ENCODE assay signal across 9 mouse cellular contexts in the genomic region with DNA sequence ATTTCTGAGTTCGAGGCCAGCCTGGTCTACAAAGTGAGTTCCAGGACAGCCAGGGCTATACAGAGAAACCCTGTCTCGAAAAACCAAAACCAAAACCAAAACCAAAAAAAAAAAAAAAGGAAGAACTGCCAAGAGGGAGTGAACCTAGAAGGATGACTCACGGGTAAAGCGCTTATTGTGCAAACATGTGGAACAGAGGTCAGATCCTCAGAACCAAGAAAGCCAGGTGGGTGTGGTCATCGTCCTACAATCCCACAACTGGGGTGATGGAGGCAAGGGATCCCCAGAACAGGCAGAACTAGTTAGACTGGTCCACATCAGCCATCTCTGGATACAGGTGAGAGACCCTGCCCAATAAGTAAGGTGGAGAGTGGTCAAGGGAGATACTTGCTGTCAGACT. TPM values are rescaled to one million over a fixed set of nuclear protein-coding genes. Genes with fewer than 3 reads are reported as not detected.
DNase-seq lines count a peak whose midpoint lies in the region; ATAC-seq and TF ChIP-seq lines count a peak whose summit lies in the region.
"Had no signal": no experiment of that assay in that cellular context is flagged by ENCODE, and none has a peak within 500 bp of the region (broad histone marks: within the 10 kb centered on the region; RNA-seq: fewer than 3 reads in every experiment).

No protein-coding gene starts in this region.

- 90% methylated on average over 5 of the region's 5 CpGs for WGBS in hindbrain, embryonic 10.5 days
- 90% methylated on average over 5 of the region's 5 CpGs for WGBS in hindbrain, embryonic 13.5 days
- WGBS in forebrain, embryonic 16.5 days: 96% methylated on average over 5 of the region's 5 CpGs

- H3K27me3 ChIP-seq in hindbrain, embryonic 10.5 days (ENCODE audit: insufficient read depth, poor library complexity, severe bottlenecking): no peaks in the 10 kb centered on the region
- H3K27me3 ChIP-seq in hindbrain, embryonic 13.5 days: no peaks in the 10 kb centered on the region
- H3K27me3 ChIP-seq in C2C12 (ENCODE audit: control insufficient read depth, insufficient read depth, insufficient read length): no peaks in the 10 kb centered on the region
- H3K27me3 ChIP-seq in forebrain, embryonic 16.5 days (replicated peaks; ENCODE audit: control insufficient read depth, insufficient read depth, low read length): no peaks in the 10 kb centered on the region

- H3K79me3 ChIP-seq in C2C12 (ENCODE audit: low read depth): no peaks in the 10 kb centered on the region

- DNase-seq in hindbrain, embryonic 10.5 days (ENCODE audit: low spot score): no peak
- no peak for DNase-seq in thymus, postnatal 36 days
- no peak for DNase-seq in cerebellum, adult 11 months

- H3K36me3 ChIP-seq in hindbrain, embryonic 10.5 days: no peaks in the 10 kb centered on the region
- no peaks in the 10 kb centered on the region for H3K36me3 ChIP-seq in hindbrain, embryonic 13.5 days
- H3K36me3 ChIP-seq in C2C12 (ENCODE audit: control insufficient read depth, insufficient read depth): no peaks in the 10 kb centered on the region
- H3K36me3 ChIP-seq in forebrain, embryonic 16.5 days (ENCODE audit: control insufficient read depth, insufficient read depth): no peaks in the 10 kb centered on the region

- H3K9me3 ChIP-seq in hindbrain, embryonic 10.5 days: no peaks in the 10 kb centered on the region
- no peaks in the 10 kb centered on the region for H3K9me3 ChIP-seq in hindbrain, embryonic 13.5 days
- H3K9me3 ChIP-seq in forebrain, embryonic 16.5 days (ENCODE audit: control insufficient read depth, low read length): no peaks in the 10 kb centered on the region

- no peak overlapping the region for H3K4me3 ChIP-seq in hindbrain, embryonic 10.5 days
- H3K4me3 ChIP-seq in hindbrain, embryonic 13.5 days: no peak overlapping the region
- H3K4me3 ChIP-seq in C2C12 (ENCODE audit: insufficient read depth, poor library complexity, severe bottlenecking): no peak overlapping the region
- H3K4me3 ChIP-seq in forebrain, embryonic 16.5 days (replicated peaks; ENCODE audit: low read length): no peak overlapping the region

- no peak for TF ChIP-seq CTCF in C2C12 (IDR thresholded peaks at IDR 0.05; ENCODE audit: control insufficient read depth, insufficient read depth, insufficient read length)

- 0 out of 2 replicates have a peak overlapping the region, but pooled peaks have one; percentile 64 for H3K27ac ChIP-seq in hindbrain, embryonic 10.5 days
- no peak overlapping the region for H3K27ac ChIP-seq in hindbrain, embryonic 13.5 days
- no peak overlapping the region for H3K27ac ChIP-seq in forebrain, embryonic 16.5 days (ENCODE audit: low read length)

- no peak overlapping the region for H3ac ChIP-seq in C2C12 (ENCODE audit: control insufficient read depth, insufficient read length, low read depth)

- no peak for ATAC-seq in hindbrain, embryonic 13.5 days (ENCODE audit: low FRiP score)
- peak; percentile 88 for ATAC-seq in granulocyte monocyte progenitor cell, adult 5-6 weeks (replicated peaks; ENCODE audit: poor library complexity, severe bottlenecking)
- ATAC-seq in megakaryocyte, adult 5-6 weeks (ENCODE audit: poor library complexity, severe bottlenecking): peak; percentile 87
- no peak for ATAC-seq in forebrain, embryonic 16.5 days

- H3K4me2 ChIP-seq in hindbrain, embryonic 13.5 days: no peak overlapping the region
- H3K4me2 ChIP-seq in forebrain, embryonic 16.5 days (ENCODE audit: low read length): no peak overlapping the region

- no peaks in the 10 kb centered on the region for H3K79me2 ChIP-seq in C2C12 (ENCODE audit: control insufficient read depth, insufficient read depth)

- H3K4me1 ChIP-seq in hindbrain, embryonic 10.5 days (replicated peaks): peaks cover 69% of the 10 kb centered on the region
- peaks cover 33% of the 10 kb centered on the region for H3K4me1 ChIP-seq in hindbrain, embryonic 13.5 days (replicated peaks)
- peaks cover 20% of the 10 kb centered on the region for H3K4me1 ChIP-seq in forebrain, embryonic 16.5 days (replicated peaks; ENCODE audit: control insufficient read depth, insufficient read depth, low read length)

- no peak overlapping the region for H3K9ac ChIP-seq in hindbrain, embryonic 13.5 days
- no peak overlapping the region for H3K9ac ChIP-seq in forebrain, embryonic 16.5 days (replicated peaks; ENCODE audit: low read depth, low read length)

TF ChIP-seq in C2C12, 6 proteins besides CTCF, POLR2A, EP300 and RAD21:
- TF ChIP-seq MYOG (IDR thresholded peaks at IDR 0.05; ENCODE audit: control insufficient read depth, extremely low read depth, insufficient read length) (no peak), FOSL1 (IDR thresholded peaks at IDR 0.05; ENCODE audit: insufficient read depth, low read length, poor library complexity, severe bottlenecking) (peak; percentile 70), CEBPB (IDR thresholded peaks at IDR 0.05; ENCODE audit: low read depth) (peak; percentile 91)

RNA-seq across cellular contexts. Expression of a gene that starts 19.2 kb away (rescaled TPM):
- 65.2 and 68.6 TPM in 2 replicates for polyA plus RNA-seq in hindbrain, embryonic 10.5 days (2016; fragmentation: Nextera tagmentation; extraction: Ambion mirVana)
- polyA plus RNA-seq in hindbrain, embryonic 13.5 days (2015; fragmentation: Nextera tagmentation; extraction: Ambion mirVana): 49.9 and 50.0 TPM in 2 replicates
- 66.4 TPM for polyA plus RNA-seq in C2C12 (2012; fragmentation: generic; extraction: Trizol)
- 5.2 and 17.3 TPM in 2 replicates for total RNA-seq in granulocyte monocyte progenitor cell, adult 5-6 weeks (2014; fragmentation: Nextera tagmentation)
- total RNA-seq in granulocyte monocyte progenitor cell, adult 5-6 weeks (2017): 13.0 and 25.6 TPM in 2 replicates
- total RNA-seq in megakaryocyte, adult 5-6 weeks (2015): 4.3 and 10.3 TPM in 2 replicates
- 3.8 and 14.3 TPM in 2 replicates for total RNA-seq in megakaryocyte, adult 5-6 weeks (2017)
- polyA plus RNA-seq in forebrain, embryonic 16.5 days (2015; fragmentation: Nextera tagmentation; extraction: Ambion mirVana): 56.7 and 58.5 TPM in 2 replicates

RNA-seq across cellular contexts. Expression of a gene that starts 36.0 kb away (rescaled TPM):
- 1.1 and 2.4 TPM in 2 replicates for polyA plus RNA-seq in hindbrain, embryonic 10.5 days (2016; fragmentation: Nextera tagmentation; extraction: Ambion mirVana)
- polyA plus RNA-seq in hindbrain, embryonic 13.5 days (2015; fragmentation: Nextera tagmentation; extraction: Ambion mirVana): 4.9 and 5.3 TPM in 2 replicates
- polyA plus RNA-seq in C2C12 (2012; fragmentation: generic; extraction: Trizol): not detected
- total RNA-seq in granulocyte monocyte progenitor cell, adult 5-6 weeks (2014; fragmentation: Nextera tagmentation): not detected in 2 replicates
- total RNA-seq in granulocyte monocyte progenitor cell, adult 5-6 weeks (2017): not detected in 2 replicates
- total RNA-seq in megakaryocyte, adult 5-6 weeks (2015): not detected in 2 replicates
- total RNA-seq in megakaryocyte, adult 5-6 weeks (2017): not detected in 2 replicates
- 1.7 and 2.7 TPM in 2 replicates for polyA plus RNA-seq in forebrain, embryonic 16.5 days (2015; fragmentation: Nextera tagmentation; extraction: Ambion mirVana)
- total RNA-seq: layer of hippocampus, adult 18-20 months had no signal

RNA-seq across cellular contexts. Expression of a gene that starts 46.2 kb away (rescaled TPM):
- 13.0 and 17.0 TPM in 2 replicates for polyA plus RNA-seq in hindbrain, embryonic 10.5 days (2016; fragmentation: Nextera tagmentation; extraction: Ambion mirVana)
- polyA plus RNA-seq in hindbrain, embryonic 13.5 days (2015; fragmentation: Nextera tagmentation; extraction: Ambion mirVana): 27.1 and 27.7 TPM in 2 replicates
- 5.4 TPM for polyA plus RNA-seq in C2C12 (2012; fragmentation: generic; extraction: Trizol)
- total RNA-seq in granulocyte monocyte progenitor cell, adult 5-6 weeks (2014; fragmentation: Nextera tagmentation): 11.6 and 17.4 TPM in 2 replicates
- 20.8 and 20.9 TPM in 2 replicates for total RNA-seq in granulocyte monocyte progenitor cell, adult 5-6 weeks (2017)
- 17.6 and 18.9 TPM in 2 replicates for total RNA-seq in megakaryocyte, adult 5-6 weeks (2015)
- 21.6 and 25.9 TPM in 2 replicates for total RNA-seq in megakaryocyte, adult 5-6 weeks (2017)
- 37.3 and 37.6 TPM in 2 replicates for polyA plus RNA-seq in forebrain, embryonic 16.5 days (2015; fragmentation: Nextera tagmentation; extraction: Ambion mirVana)

RNA-seq across cellular contexts. Expression of a gene that starts 59.6 kb away (rescaled TPM):
- polyA plus RNA-seq in hindbrain, embryonic 10.5 days (2016; fragmentation: Nextera tagmentation; extraction: Ambion mirVana): 45.9 and 56.0 TPM in 2 replicates
- polyA plus RNA-seq in hindbrain, embryonic 13.5 days (2015; fragmentation: Nextera tagmentation; extraction: Ambion mirVana): 34.1 and 35.8 TPM in 2 replicates
- polyA plus RNA-seq in C2C12 (2012; fragmentation: generic; extraction: Trizol): not detected
- total RNA-seq in granulocyte monocyte progenitor cell, adult 5-6 weeks (2014; fragmentation: Nextera tagmentation): 1.8 and 4.2 TPM in 2 replicates
- 0.30 and 0.46 TPM in 2 replicates for total RNA-seq in granulocyte monocyte progenitor cell, adult 5-6 weeks (2017)
- total RNA-seq in megakaryocyte, adult 5-6 weeks (2015): 0.38 and 3.6 TPM in 2 replicates
- 0.11 and 1.0 TPM in 2 replicates for total RNA-seq in megakaryocyte, adult 5-6 weeks (2017)
- 26.3 and 28.3 TPM in 2 replicates for polyA plus RNA-seq in forebrain, embryonic 16.5 days (2015; fragmentation: Nextera tagmentation; extraction: Ambion mirVana)

Comparison
In these comparisons a context has a peak if more than half of its experiments do, and no peak if none do; other contexts are left out.
1. ATAC-seq: peak in granulocyte monocyte progenitor cell, adult 5-6 weeks (single experiment) and megakaryocyte, adult 5-6 weeks (single experiment); none in hindbrain, embryonic 13.5 days (single experiment) and forebrain, embryonic 16.5 days (single experiment).